In genomic region chr6:113238442-113238841, GRCm38 (mm10) we compare ENCODE assay signal across 8 mouse cellular contexts. TPM values are rescaled to one million over a fixed set of nuclear protein-coding genes. Genes with fewer than 3 reads are reported as not detected.
A peak's percentile ranks its signal among the peaks of the same experiment; 100 is the strongest.
DNase-seq lines count a peak whose midpoint lies in the region; ATAC-seq and TF ChIP-seq lines count a peak whose summit lies in the region.

No protein-coding gene starts in this region.

- no peak for TF ChIP-seq POLR2A in bone marrow, adult 2 months (IDR thresholded peaks at IDR 0.05; ENCODE audit: borderline replicate concordance, control insufficient read depth, low read depth, low read length)

- peak overlapping the region; percentile 100 for H3K4me3 ChIP-seq in bone marrow, adult 2 months (replicated peaks; ENCODE audit: control insufficient read depth, low read depth, low read length)
- peak overlapping the region; percentile 97 for H3K4me3 ChIP-seq in hindbrain, embryonic 10.5 days
- H3K4me3 ChIP-seq in lung, embryonic 16.5 days (ENCODE audit: low read length): peak overlapping the region; percentile 98
- H3K4me3 ChIP-seq in stomach, embryonic 15.5 days (replicated peaks): peak overlapping the region; percentile 97

- no peaks in the 10 kb centered on the region for H3K9me3 ChIP-seq in hindbrain, embryonic 10.5 days
- H3K9me3 ChIP-seq in lung, embryonic 16.5 days (ENCODE audit: control insufficient read depth, low read length): no peaks in the 10 kb centered on the region
- H3K9me3 ChIP-seq in stomach, embryonic 15.5 days: no peaks in the 10 kb centered on the region

- peaks cover 1% of the 10 kb centered on the region; the same call in 1 of the 2 replicates for H3K4me1 ChIP-seq in bone marrow, adult 2 months (ENCODE audit: control insufficient read depth, insufficient read depth, low read length)
- peaks cover 21% of the 10 kb centered on the region for H3K4me1 ChIP-seq in hindbrain, embryonic 10.5 days (replicated peaks)
- H3K4me1 ChIP-seq in lung, embryonic 16.5 days (replicated peaks; ENCODE audit: control insufficient read depth, insufficient read depth, low read length): peaks cover 12% of the 10 kb centered on the region
- H3K4me1 ChIP-seq in stomach, embryonic 15.5 days: peaks cover 14% of the 10 kb centered on the region

- no peak for TF ChIP-seq CTCF in bone marrow, adult 2 months (IDR thresholded peaks at IDR 0.05; ENCODE audit: control insufficient read depth, insufficient read depth, low read length)

- H3K36me3 ChIP-seq in hindbrain, embryonic 10.5 days: peaks cover 35% of the 10 kb centered on the region
- peaks cover 4% of the 10 kb centered on the region; the same call in 1 of the 2 replicates for H3K36me3 ChIP-seq in lung, embryonic 16.5 days (ENCODE audit: control insufficient read depth, insufficient read depth, low read length)
- peaks cover 5% of the 10 kb centered on the region; the same call in 1 of the 2 replicates for H3K36me3 ChIP-seq in stomach, embryonic 15.5 days

- H3K27ac ChIP-seq in bone marrow, adult 2 months (ENCODE audit: control insufficient read depth, insufficient read depth, low read depth, low read length, poor library complexity): peak overlapping the region; percentile 91
- H3K27ac ChIP-seq in hindbrain, embryonic 10.5 days: no peak overlapping the region
- H3K27ac ChIP-seq in lung, embryonic 16.5 days (ENCODE audit: low read length): no peak overlapping the region
- H3K27ac ChIP-seq in stomach, embryonic 15.5 days: no peak overlapping the region

- ATAC-seq in lung, embryonic 16.5 days (ENCODE audit: low read depth): no peak
- no peak for ATAC-seq in stomach, embryonic 15.5 days (ENCODE audit: insufficient read depth, low FRiP score, low read depth)

- no peaks in the 10 kb centered on the region for H3K27me3 ChIP-seq in hindbrain, embryonic 10.5 days (ENCODE audit: insufficient read depth, poor library complexity, severe bottlenecking)
- H3K27me3 ChIP-seq in lung, embryonic 16.5 days (ENCODE audit: control insufficient read depth, insufficient read depth, low read depth, low read length): no peaks in the 10 kb centered on the region
- H3K27me3 ChIP-seq in stomach, embryonic 15.5 days (replicated peaks): no peaks in the 10 kb centered on the region

- WGBS in bone marrow, adult 2 months: under 1% methylated on average over 6 of the region's 6 CpGs
- 51% methylated on average over 6 of the region's 6 CpGs for WGBS in hindbrain, embryonic 10.5 days
- WGBS in lung, embryonic 16.5 days: 28% methylated on average over 6 of the region's 6 CpGs
- WGBS in stomach, embryonic 15.5 days: 28% methylated on average over 6 of the region's 6 CpGs

- DNase-seq in layer of hippocampus, adult 9-11 months: peak; percentile 8
- no peak for DNase-seq in layer of hippocampus, adult 11-12 months (ENCODE audit: low spot score)
- no peak for DNase-seq in hindbrain, embryonic 10.5 days (ENCODE audit: low spot score)
- DNase-seq in adrenal gland, postnatal 4 days (ENCODE audit: low spot score in 2 of 2): no peak
- no peak for DNase-seq in layer of hippocampus, postnatal 14 days (ENCODE audit: low spot score in 2 of 2)

- peak overlapping the region; percentile 88 for H3K4me2 ChIP-seq in lung, embryonic 16.5 days (ENCODE audit: low read depth, low read length)
- peak overlapping the region; percentile 84 for H3K4me2 ChIP-seq in stomach, embryonic 15.5 days

- peak overlapping the region; percentile 94 for H3K9ac ChIP-seq in lung, embryonic 16.5 days (ENCODE audit: low read length)
- H3K9ac ChIP-seq in stomach, embryonic 15.5 days: peak overlapping the region; percentile 82; the same call in 1 of the 2 replicates

RNA-seq across cellular contexts. Expression of gene Mtmr14, which starts 0.8 kb away (rescaled TPM):
- polyA plus RNA-seq in bone marrow, adult 2 months (2011; ENCODE audit: insufficient read depth, insufficient read length, low replicate concordance, missing spikeins): 13.5 and 35.8 TPM in 2 replicates
- polyA plus RNA-seq in hindbrain, embryonic 10.5 days (2016; fragmentation: Nextera tagmentation; extraction: Ambion mirVana): 45.7 and 52.3 TPM in 2 replicates
- polyA plus RNA-seq in lung, embryonic 16.5 days (2015; fragmentation: Nextera tagmentation; extraction: Ambion mirVana): 35.4 and 36.5 TPM in 2 replicates
- polyA plus RNA-seq in stomach, embryonic 15.5 days (2015; fragmentation: Nextera tagmentation; extraction: Ambion mirVana): 34.3 and 38.2 TPM in 2 replicates
- total RNA-seq in adrenal gland, postnatal 4 days (2021): 10 to 100 TPM; 25.8 to 26.2 TPM
- 10 to 100 TPM; 17.6 to 19.0 TPM for total RNA-seq in layer of hippocampus, postnatal 14 days (2021)

RNA-seq across cellular contexts. Expression of gene Lhfpl4, which starts 43.3 kb away (rescaled TPM):
- polyA plus RNA-seq in bone marrow, adult 2 months (2011; ENCODE audit: insufficient read depth, insufficient read length, low replicate concordance, missing spikeins): 1.2 TPM in 1 of 2 replicates, not detected in the other
- polyA plus RNA-seq in hindbrain, embryonic 10.5 days (2016; fragmentation: Nextera tagmentation; extraction: Ambion mirVana): 12.1 and 20.8 TPM in 2 replicates
- polyA plus RNA-seq in lung, embryonic 16.5 days (2015; fragmentation: Nextera tagmentation; extraction: Ambion mirVana): 0.54 and 0.89 TPM in 2 replicates
- polyA plus RNA-seq in stomach, embryonic 15.5 days (2015; fragmentation: Nextera tagmentation; extraction: Ambion mirVana): 1.7 and 2.0 TPM in 2 replicates
- total RNA-seq in adrenal gland, postnatal 4 days (2021): 1 to 10 TPM; 8.1 to 8.8 TPM
- total RNA-seq in layer of hippocampus, postnatal 14 days (2021): 10 to 100 TPM; 86.6 to 91.8 TPM

RNA-seq across cellular contexts. Expression of gene Cpne9, which starts 43.7 kb away (rescaled TPM):
- 1.1 TPM in 1 of 2 replicates, not detected in the other for polyA plus RNA-seq in bone marrow, adult 2 months (2011; ENCODE audit: insufficient read depth, insufficient read length, low replicate concordance, missing spikeins)
- 0.35 and 0.58 TPM in 2 replicates for polyA plus RNA-seq in hindbrain, embryonic 10.5 days (2016; fragmentation: Nextera tagmentation; extraction: Ambion mirVana)
- 0.10 TPM in 1 of 2 replicates, not detected in the other for polyA plus RNA-seq in lung, embryonic 16.5 days (2015; fragmentation: Nextera tagmentation; extraction: Ambion mirVana)
- 0.22 and 0.23 TPM in 2 replicates for polyA plus RNA-seq in stomach, embryonic 15.5 days (2015; fragmentation: Nextera tagmentation; extraction: Ambion mirVana)
- under 1 TPM; 0.45 to 0.62 TPM for total RNA-seq in adrenal gland, postnatal 4 days (2021)
- total RNA-seq in layer of hippocampus, postnatal 14 days (2021): 10 to 100 TPM; 14.3 to 21.8 TPM
